Mouse (Mus musculus): ENCODE data around the gene Fam69b. TPM values are rescaled to one million over a fixed set of nuclear protein-coding genes. Genes with fewer than 3 reads are reported as not detected.

Gene Fam69b
- polyA plus RNA-seq, 1 experiment from 2014 or later = 40.4 TPM

GRCm38 (mm10) chr2:26606579-26606978, 21.7 kb upstream of the Fam69b start:
- H3K9ac ChIP-seq (replicated peaks; ENCODE audit: low read length) = no peak overlapping the region
- 70% methylated on average over 3 of the region's 3 CpGs for WGBS
- no peak for DNase-seq (ENCODE audit: low spot score)
- no peaks in the 10 kb centered on the region for H3K9me3 ChIP-seq (replicated peaks; ENCODE audit: control insufficient read depth, low read length)
- H3K4me2 ChIP-seq (ENCODE audit: low read depth, low read length) = no peak overlapping the region
- H3K4me1 ChIP-seq (ENCODE audit: control insufficient read depth, insufficient read depth, low read length) = no peaks in the 10 kb centered on the region; the same call in 1 of the 2 replicates
- H3K27me3 ChIP-seq (ENCODE audit: control insufficient read depth, insufficient read depth, low read length) = no peaks in the 10 kb centered on the region; the same call in 1 of the 2 replicates
- H3K27ac ChIP-seq (replicated peaks; ENCODE audit: low read depth, low read length) = no peak overlapping the region
- ATAC-seq (replicated peaks; ENCODE audit: insufficient number of reproducible peaks, low FRiP score, low TSS enrichment, low read depth) = no peak
- no peaks in the 10 kb centered on the region for H3K36me3 ChIP-seq (replicated peaks; ENCODE audit: control insufficient read depth, insufficient read depth, low read depth, low read length)
- no peak overlapping the region for H3K4me3 ChIP-seq (ENCODE audit: low read depth, low read length)

- DNase-seq (ENCODE audit: low spot score) = no peak
- no peaks in the 10 kb centered on the region; the same call in 1 of the 2 replicates for H3K27me3 ChIP-seq (ENCODE audit: control insufficient read depth, insufficient read depth, low read length)
- H3K27ac ChIP-seq (replicated peaks; ENCODE audit: low read depth, low read length) = no peak overlapping the region
- H3K4me3 ChIP-seq (ENCODE audit: low read depth, low read length) = no peak overlapping the region
- no peaks in the 10 kb centered on the region for H3K36me3 ChIP-seq (replicated peaks; ENCODE audit: control insufficient read depth, insufficient read depth, low read depth, low read length)
- H3K9me3 ChIP-seq (replicated peaks; ENCODE audit: control insufficient read depth, low read length) = no peaks in the 10 kb centered on the region
- H3K4me2 ChIP-seq (ENCODE audit: low read depth, low read length) = no peak overlapping the region
- 57% methylated on average over 6 of the region's 6 CpGs for WGBS
- no peak overlapping the region for H3K9ac ChIP-seq (replicated peaks; ENCODE audit: low read length)
- ATAC-seq (replicated peaks; ENCODE audit: insufficient number of reproducible peaks, low FRiP score, low TSS enrichment, low read depth) = no peak
- no peaks in the 10 kb centered on the region; the same call in 1 of the 2 replicates for H3K4me1 ChIP-seq (ENCODE audit: control insufficient read depth, insufficient read depth, low read length)
Measured at GRCm38 (mm10) chr2:26607056-26607910, 21.0 kb upstream of the Fam69b start.

- Histone ChIP-seq H3K4me2 (ENCODE audit: low read depth, low read length) (no peak overlapping the region), H3K27me3 (ENCODE audit: control insufficient read depth, insufficient read depth, low read length) (no peaks in the 10 kb centered on the region; the same call in 1 of the 2 replicates), H3K4me1 (ENCODE audit: control insufficient read depth, insufficient read depth, low read length) (no peaks in the 10 kb centered on the region; the same call in 1 of the 2 replicates), H3K9me3 (replicated peaks; ENCODE audit: control insufficient read depth, low read length) (no peaks in the 10 kb centered on the region), H3K27ac (replicated peaks; ENCODE audit: low read depth, low read length) (no peak overlapping the region), H3K4me3 (ENCODE audit: low read depth, low read length) (no peak overlapping the region), H3K36me3 (replicated peaks; ENCODE audit: control insufficient read depth, insufficient read depth, low read depth, low read length) (no peaks in the 10 kb centered on the region), H3K9ac (replicated peaks; ENCODE audit: low read length) (no peak overlapping the region)
- ATAC-seq (replicated peaks; ENCODE audit: insufficient number of reproducible peaks, low FRiP score, low TSS enrichment, low read depth) (no peak), DNase-seq (ENCODE audit: low spot score) (no peak)
Measured at GRCm38 (mm10) chr2:26608781-26609180, 19.5 kb upstream of the Fam69b start.

GRCm38 (mm10) chr2:26609261-26609661, 19.0 kb upstream of the Fam69b start:
- Histone ChIP-seq H3K27me3 (ENCODE audit: control insufficient read depth, insufficient read depth, low read length) (no peaks in the 10 kb centered on the region; the same call in 1 of the 2 replicates), H3K4me2 (ENCODE audit: low read depth, low read length) (no peak overlapping the region), H3K4me3 (ENCODE audit: low read depth, low read length) (no peak overlapping the region), H3K4me1 (ENCODE audit: control insufficient read depth, insufficient read depth, low read length) (no peaks in the 10 kb centered on the region; the same call in 1 of the 2 replicates), H3K9me3 (replicated peaks; ENCODE audit: control insufficient read depth, low read length) (no peaks in the 10 kb centered on the region), H3K27ac (replicated peaks; ENCODE audit: low read depth, low read length) (no peak overlapping the region), H3K36me3 (replicated peaks; ENCODE audit: control insufficient read depth, insufficient read depth, low read depth, low read length) (no peaks in the 10 kb centered on the region), H3K9ac (replicated peaks; ENCODE audit: low read length) (no peak overlapping the region)
- no peak for DNase-seq (ENCODE audit: low spot score)
- no peak for ATAC-seq (replicated peaks; ENCODE audit: insufficient number of reproducible peaks, low FRiP score, low TSS enrichment, low read depth)

GRCm38 (mm10) chr2:26610526-26610925, 17.7 kb upstream of the Fam69b start:
- H3K9me3 ChIP-seq (replicated peaks; ENCODE audit: control insufficient read depth, low read length) = no peaks in the 10 kb centered on the region
- no peak overlapping the region for H3K9ac ChIP-seq (replicated peaks; ENCODE audit: low read length)
- H3K27ac ChIP-seq (replicated peaks; ENCODE audit: low read depth, low read length) = no peak overlapping the region
- no peak for DNase-seq (ENCODE audit: low spot score)
- no peaks in the 10 kb centered on the region for H3K27me3 ChIP-seq (ENCODE audit: control insufficient read depth, insufficient read depth, low read length)
- WGBS = 71% methylated on average over 3 of the region's 3 CpGs
- no peak for ATAC-seq (replicated peaks; ENCODE audit: insufficient number of reproducible peaks, low FRiP score, low TSS enrichment, low read depth)
- H3K4me3 ChIP-seq (ENCODE audit: low read depth, low read length) = no peak overlapping the region
- no peak overlapping the region for H3K4me2 ChIP-seq (ENCODE audit: low read depth, low read length)
- H3K4me1 ChIP-seq (ENCODE audit: control insufficient read depth, insufficient read depth, low read length) = no peaks in the 10 kb centered on the region
- H3K36me3 ChIP-seq (replicated peaks; ENCODE audit: control insufficient read depth, insufficient read depth, low read depth, low read length) = no peaks in the 10 kb centered on the region

GRCm38 (mm10) chr2:26611054-26611453, 17.2 kb upstream of the Fam69b start:
- no peak overlapping the region for H3K27ac ChIP-seq (replicated peaks; ENCODE audit: low read depth, low read length)
- H3K9me3 ChIP-seq (replicated peaks; ENCODE audit: control insufficient read depth, low read length) = no peaks in the 10 kb centered on the region
- no peak overlapping the region for H3K4me3 ChIP-seq (ENCODE audit: low read depth, low read length)
- no peak overlapping the region for H3K4me2 ChIP-seq (ENCODE audit: low read depth, low read length)
- H3K27me3 ChIP-seq (ENCODE audit: control insufficient read depth, insufficient read depth, low read length) = no peaks in the 10 kb centered on the region
- H3K9ac ChIP-seq (replicated peaks; ENCODE audit: low read length) = no peak overlapping the region
- ATAC-seq (replicated peaks; ENCODE audit: insufficient number of reproducible peaks, low FRiP score, low TSS enrichment, low read depth) = no peak
- no peaks in the 10 kb centered on the region for H3K4me1 ChIP-seq (ENCODE audit: control insufficient read depth, insufficient read depth, low read length)
- DNase-seq (ENCODE audit: low spot score) = no peak
- H3K36me3 ChIP-seq (replicated peaks; ENCODE audit: control insufficient read depth, insufficient read depth, low read depth, low read length) = no peaks in the 10 kb centered on the region

- no peaks in the 10 kb centered on the region for H3K27me3 ChIP-seq (ENCODE audit: control insufficient read depth, insufficient read depth, low read length)
- no peaks in the 10 kb centered on the region for H3K9me3 ChIP-seq (replicated peaks; ENCODE audit: control insufficient read depth, low read length)
- H3K4me2 ChIP-seq (ENCODE audit: low read depth, low read length) = no peak overlapping the region
- ATAC-seq (replicated peaks; ENCODE audit: insufficient number of reproducible peaks, low FRiP score, low TSS enrichment, low read depth) = no peak
- no peaks in the 10 kb centered on the region for H3K4me1 ChIP-seq (ENCODE audit: control insufficient read depth, insufficient read depth, low read length)
- no peak overlapping the region for H3K4me3 ChIP-seq (ENCODE audit: low read depth, low read length)
- H3K27ac ChIP-seq (replicated peaks; ENCODE audit: low read depth, low read length) = no peak overlapping the region
- no peaks in the 10 kb centered on the region for H3K36me3 ChIP-seq (replicated peaks; ENCODE audit: control insufficient read depth, insufficient read depth, low read depth, low read length)
- no peak overlapping the region for H3K9ac ChIP-seq (replicated peaks; ENCODE audit: low read length)
- no peak for DNase-seq (ENCODE audit: low spot score)
Measured at GRCm38 (mm10) chr2:26611896-26612295, 16.4 kb upstream of the Fam69b start.

- Histone ChIP-seq H3K4me3 (ENCODE audit: low read depth, low read length) (no peak overlapping the region), H3K9me3 (replicated peaks; ENCODE audit: control insufficient read depth, low read length) (no peaks in the 10 kb centered on the region), H3K27ac (replicated peaks; ENCODE audit: low read depth, low read length) (no peak overlapping the region), H3K4me1 (ENCODE audit: control insufficient read depth, insufficient read depth, low read length) (no peaks in the 10 kb centered on the region), H3K9ac (replicated peaks; ENCODE audit: low read length) (no peak overlapping the region), H3K36me3 (replicated peaks; ENCODE audit: control insufficient read depth, insufficient read depth, low read depth, low read length) (no peaks in the 10 kb centered on the region), H3K4me2 (ENCODE audit: low read depth, low read length) (no peak overlapping the region), H3K27me3 (ENCODE audit: control insufficient read depth, insufficient read depth, low read length) (no peaks in the 10 kb centered on the region)
- ATAC-seq (replicated peaks; ENCODE audit: insufficient number of reproducible peaks, low FRiP score, low TSS enrichment, low read depth) = no peak
- no peak for DNase-seq (ENCODE audit: low spot score)
- WGBS = 84% methylated on average over 5 of the region's 5 CpGs
Measured at GRCm38 (mm10) chr2:26614903-26615302, 13.4 kb upstream of the Fam69b start.
